Mouse (Mus musculus): ENCODE measurements around the gene Parp9. TPM values are rescaled to one million over a fixed set of nuclear protein-coding genes. Genes with fewer than 3 reads are reported as not detected.

The Parp9 gene
- polyA plus RNA-seq, 1 experiment from 2014 or later: 1.8 TPM

- no peak overlapping the region for H3K27ac ChIP-seq (ENCODE audit: low read depth, low read length)
- 84% methylated on average over 6 of the region's 6 CpGs for WGBS
Observed at GRCm38 (mm10) chr16:35905819-35906485, 32.3 kb upstream of the Parp9 start.

GRCm38 (mm10) chr16:35906887-35907286, 31.4 kb upstream of the Parp9 start:
- WGBS: 74% methylated on average over 7 of the region's 7 CpGs

More at GRCm38 (mm10) chr16:35905819-35906485, 32.3 kb upstream of the Parp9 start:
- Histone ChIP-seq H3K4me2 (ENCODE audit: low read length) (no peak overlapping the region), H3K9ac (ENCODE audit: low read depth, low read length) (no peak overlapping the region), H3K36me3 (ENCODE audit: control insufficient read depth, insufficient read depth, low read length) (no peaks in the 10 kb centered on the region), H3K4me3 (ENCODE audit: low read length) (no peak overlapping the region), H3K27me3 (replicated peaks; ENCODE audit: control insufficient read depth, insufficient read depth, low read length) (no peaks in the 10 kb centered on the region), H3K9me3 (ENCODE audit: control insufficient read depth, low read length) (no peaks in the 10 kb centered on the region), H3K4me1 (ENCODE audit: control insufficient read depth, insufficient read depth, low read depth, low read length) (no peaks in the 10 kb centered on the region)
- ATAC-seq: no peak

GRCm38 (mm10) chr16:35907432-35908201, 30.7 kb upstream of the Parp9 start:
- H3K4me2 ChIP-seq (ENCODE audit: low read length): no peak overlapping the region
- no peak overlapping the region for H3K27ac ChIP-seq (ENCODE audit: low read depth, low read length)
- no peak overlapping the region for H3K9ac ChIP-seq (ENCODE audit: low read depth, low read length)

More at GRCm38 (mm10) chr16:35906887-35907286, 31.4 kb upstream of the Parp9 start:
- H3K27ac ChIP-seq (ENCODE audit: low read depth, low read length): no peak overlapping the region
- no peaks in the 10 kb centered on the region for H3K4me1 ChIP-seq (ENCODE audit: control insufficient read depth, insufficient read depth, low read depth, low read length)
- H3K36me3 ChIP-seq (ENCODE audit: control insufficient read depth, insufficient read depth, low read length): no peaks in the 10 kb centered on the region
- no peaks in the 10 kb centered on the region for H3K27me3 ChIP-seq (replicated peaks; ENCODE audit: control insufficient read depth, insufficient read depth, low read length)
- H3K9ac ChIP-seq (ENCODE audit: low read depth, low read length): no peak overlapping the region
- no peak overlapping the region for H3K4me2 ChIP-seq (ENCODE audit: low read length)
- H3K9me3 ChIP-seq (ENCODE audit: control insufficient read depth, low read length): no peaks in the 10 kb centered on the region
- H3K4me3 ChIP-seq (ENCODE audit: low read length): no peak overlapping the region
- ATAC-seq: no peak

GRCm38 (mm10) chr16:35911449-35911848, 26.8 kb upstream of the Parp9 start:
- no peak for ATAC-seq
- 75% methylated on average over 3 of the region's 3 CpGs for WGBS
- Histone ChIP-seq H3K4me2 (ENCODE audit: low read length) (no peak overlapping the region), H3K4me1 (ENCODE audit: control insufficient read depth, insufficient read depth, low read depth, low read length) (no peaks in the 10 kb centered on the region), H3K36me3 (ENCODE audit: control insufficient read depth, insufficient read depth, low read length) (no peaks in the 10 kb centered on the region), H3K4me3 (ENCODE audit: low read length) (no peak overlapping the region), H3K27me3 (replicated peaks; ENCODE audit: control insufficient read depth, insufficient read depth, low read length) (no peaks in the 10 kb centered on the region), H3K9ac (ENCODE audit: low read depth, low read length) (no peak overlapping the region), H3K27ac (ENCODE audit: low read depth, low read length) (no peak overlapping the region), H3K9me3 (ENCODE audit: control insufficient read depth, low read length) (no peaks in the 10 kb centered on the region)

More at GRCm38 (mm10) chr16:35907432-35908201, 30.7 kb upstream of the Parp9 start:
- no peak overlapping the region for H3K4me3 ChIP-seq (ENCODE audit: low read length)
- no peaks in the 10 kb centered on the region for H3K27me3 ChIP-seq (replicated peaks; ENCODE audit: control insufficient read depth, insufficient read depth, low read length)
- no peaks in the 10 kb centered on the region for H3K4me1 ChIP-seq (ENCODE audit: control insufficient read depth, insufficient read depth, low read depth, low read length)
- ATAC-seq: no peak
- H3K9me3 ChIP-seq (ENCODE audit: control insufficient read depth, low read length): no peaks in the 10 kb centered on the region
- H3K36me3 ChIP-seq (ENCODE audit: control insufficient read depth, insufficient read depth, low read length): no peaks in the 10 kb centered on the region
- WGBS: 61% methylated on average over 4 of the region's 4 CpGs

- ATAC-seq: no peak
- H3K9me3 ChIP-seq (ENCODE audit: control insufficient read depth, low read length): no peaks in the 10 kb centered on the region
- no peak overlapping the region for H3K4me3 ChIP-seq (ENCODE audit: low read length)
- H3K9ac ChIP-seq (ENCODE audit: low read depth, low read length): no peak overlapping the region
- WGBS: 71% methylated on average over 1 of the region's 1 CpGs
- H3K4me2 ChIP-seq (ENCODE audit: low read length): no peak overlapping the region
- no peaks in the 10 kb centered on the region for H3K27me3 ChIP-seq (replicated peaks; ENCODE audit: control insufficient read depth, insufficient read depth, low read length)
- H3K36me3 ChIP-seq (ENCODE audit: control insufficient read depth, insufficient read depth, low read length): no peaks in the 10 kb centered on the region
- H3K4me1 ChIP-seq (ENCODE audit: control insufficient read depth, insufficient read depth, low read depth, low read length): no peaks in the 10 kb centered on the region
- H3K27ac ChIP-seq (ENCODE audit: low read depth, low read length): no peak overlapping the region
Observed at GRCm38 (mm10) chr16:35913526-35913925, 24.7 kb upstream of the Parp9 start.

GRCm38 (mm10) chr16:35914301-35914700, 24.0 kb upstream of the Parp9 start:
- 72% methylated on average over 5 of the region's 5 CpGs for WGBS
- no peaks in the 10 kb centered on the region for H3K36me3 ChIP-seq (ENCODE audit: control insufficient read depth, insufficient read depth, low read length)
- no peaks in the 10 kb centered on the region for H3K4me1 ChIP-seq (ENCODE audit: control insufficient read depth, insufficient read depth, low read depth, low read length)

GRCm38 (mm10) chr16:35918721-35919543, 19.3 kb upstream of the Parp9 start:
- Histone ChIP-seq H3K9ac (ENCODE audit: low read depth, low read length) (no peak overlapping the region), H3K36me3 (ENCODE audit: control insufficient read depth, insufficient read depth, low read length) (no peaks in the 10 kb centered on the region), H3K27me3 (replicated peaks; ENCODE audit: control insufficient read depth, insufficient read depth, low read length) (no peaks in the 10 kb centered on the region), H3K4me3 (ENCODE audit: low read length) (no peak overlapping the region), H3K4me1 (ENCODE audit: control insufficient read depth, insufficient read depth, low read depth, low read length) (no peaks in the 10 kb centered on the region), H3K9me3 (ENCODE audit: control insufficient read depth, low read length) (no peaks in the 10 kb centered on the region), H3K4me2 (ENCODE audit: low read length) (no peak overlapping the region), H3K27ac (ENCODE audit: low read depth, low read length) (no peak overlapping the region)
- no peak for ATAC-seq
- 82% methylated on average over 6 of the region's 6 CpGs for WGBS

More at GRCm38 (mm10) chr16:35914301-35914700, 24.0 kb upstream of the Parp9 start:
- no peak for ATAC-seq
- no peak overlapping the region for H3K4me3 ChIP-seq (ENCODE audit: low read length)
- no peaks in the 10 kb centered on the region for H3K9me3 ChIP-seq (ENCODE audit: control insufficient read depth, low read length)
- H3K27ac ChIP-seq (ENCODE audit: low read depth, low read length): no peak overlapping the region
- H3K27me3 ChIP-seq (replicated peaks; ENCODE audit: control insufficient read depth, insufficient read depth, low read length): no peaks in the 10 kb centered on the region
- no peak overlapping the region for H3K4me2 ChIP-seq (ENCODE audit: low read length)
- H3K9ac ChIP-seq (ENCODE audit: low read depth, low read length): no peak overlapping the region

- Histone ChIP-seq H3K4me2 (ENCODE audit: low read length) (no peak overlapping the region), H3K4me3 (ENCODE audit: low read length) (no peak overlapping the region), H3K4me1 (ENCODE audit: control insufficient read depth, insufficient read depth, low read depth, low read length) (no peaks in the 10 kb centered on the region), H3K27me3 (replicated peaks; ENCODE audit: control insufficient read depth, insufficient read depth, low read length) (no peaks in the 10 kb centered on the region), H3K9me3 (ENCODE audit: control insufficient read depth, low read length) (no peaks in the 10 kb centered on the region), H3K9ac (ENCODE audit: low read depth, low read length) (no peak overlapping the region), H3K27ac (ENCODE audit: low read depth, low read length) (no peak overlapping the region), H3K36me3 (ENCODE audit: control insufficient read depth, insufficient read depth, low read length) (no peaks in the 10 kb centered on the region)
- WGBS: 87% methylated on average over 2 of the region's 2 CpGs
- no peak for ATAC-seq
Observed at GRCm38 (mm10) chr16:35921676-35922235, 16.5 kb upstream of the Parp9 start.

Measured in hindbrain, embryonic 16.5 days (tissue).